In genomic region chr4:117493161-117493568, GRCm38 (mm10) we compare ENCODE assay signal across 8 mouse cellular contexts. TPM values are rescaled to one million over a fixed set of nuclear protein-coding genes. Genes with fewer than 3 reads are reported as not detected.
DNase-seq lines count a peak whose midpoint lies in the region; ATAC-seq and TF ChIP-seq lines count a peak whose summit lies in the region.

No protein-coding gene starts in this region.

- no peaks in the 10 kb centered on the region; the same call in 1 of the 2 replicates for H3K4me1 ChIP-seq in bone marrow, adult 2 months (ENCODE audit: control insufficient read depth, insufficient read depth, low read length)
- peaks cover 22% of the 10 kb centered on the region for H3K4me1 ChIP-seq in forebrain, embryonic 11.5 days (replicated peaks; ENCODE audit: control insufficient read depth, insufficient read depth, low read length)
- peaks cover 32% of the 10 kb centered on the region for H3K4me1 ChIP-seq in intestine, embryonic 15.5 days (replicated peaks)

- TF ChIP-seq POLR2A in bone marrow, adult 2 months (IDR thresholded peaks at IDR 0.05; ENCODE audit: borderline replicate concordance, control insufficient read depth, low read depth, low read length), result no peak

- WGBS in bone marrow, adult 2 months, result under 1% methylated on average over 17 of the region's 17 CpGs
- 2% methylated on average over 17 of the region's 17 CpGs for WGBS in forebrain, embryonic 11.5 days
- 4% methylated on average over 17 of the region's 17 CpGs for WGBS in intestine, embryonic 15.5 days

- no peak overlapping the region for H3K9ac ChIP-seq in forebrain, embryonic 11.5 days (ENCODE audit: low read length)
- H3K9ac ChIP-seq in intestine, embryonic 15.5 days, result no peak overlapping the region

- no peak for TF ChIP-seq CTCF in layer of hippocampus, adult 2 months (conservative IDR thresholded peaks at IDR 0.05)
- TF ChIP-seq CTCF in bone marrow, adult 2 months (IDR thresholded peaks at IDR 0.05; ENCODE audit: control insufficient read depth, insufficient read depth, low read length), result no peak

- no peak for DNase-seq in layer of hippocampus, adult 2 months (ENCODE audit: low spot score in 2 of 2)
- no peak for DNase-seq in layer of hippocampus, adult 9-11 months
- peak; percentile 69 for DNase-seq in forebrain, embryonic 11.5 days (ENCODE audit: low spot score)
- DNase-seq in yolk sac, embryonic 10.5 days (ENCODE audit: low spot score), result peak; percentile 30

- no peak for ATAC-seq in forebrain, embryonic 11.5 days (replicated peaks; ENCODE audit: low FRiP score)
- no peak for ATAC-seq in intestine, embryonic 15.5 days
- 0 out of 2 replicates have a peak, but pooled peaks have one; percentile 26 for ATAC-seq in megakaryocyte-erythroid progenitor cell, adult 5-6 weeks (replicated peaks; ENCODE audit: low FRiP score, low TSS enrichment, poor library complexity, severe bottlenecking)
- ATAC-seq in cerebellum, adult (ENCODE audit: insufficient number of reproducible peaks, low FRiP score, low TSS enrichment), result no peak

- no peaks in the 10 kb centered on the region for H3K36me3 ChIP-seq in forebrain, embryonic 11.5 days (ENCODE audit: control insufficient read depth, insufficient read depth, low read length)
- no peaks in the 10 kb centered on the region for H3K36me3 ChIP-seq in intestine, embryonic 15.5 days

- peak overlapping the region; percentile 24; the same call in 1 of the 2 replicates for H3K4me2 ChIP-seq in forebrain, embryonic 11.5 days (ENCODE audit: low read depth, low read length, severe bottlenecking)
- H3K4me2 ChIP-seq in intestine, embryonic 15.5 days (replicated peaks), result peak overlapping the region; percentile 90; the same call in 1 of the 2 replicates

- H3K27ac ChIP-seq in layer of hippocampus, adult 2 months, result no peak overlapping the region
- H3K27ac ChIP-seq in bone marrow, adult 2 months (ENCODE audit: control insufficient read depth, insufficient read depth, low read depth, low read length, poor library complexity), result peak overlapping the region; percentile 57; the same call in 1 of the 2 replicates
- H3K27ac ChIP-seq in forebrain, embryonic 11.5 days (ENCODE audit: low read depth, low read length), result no peak overlapping the region
- H3K27ac ChIP-seq in intestine, embryonic 15.5 days, result no peak overlapping the region

- peaks cover 71% of the 10 kb centered on the region for H3K27me3 ChIP-seq in forebrain, embryonic 11.5 days (ENCODE audit: control insufficient read depth, insufficient read depth, low read length)
- H3K27me3 ChIP-seq in intestine, embryonic 15.5 days (replicated peaks), result peaks cover 77% of the 10 kb centered on the region

- no peaks in the 10 kb centered on the region for H3K9me3 ChIP-seq in forebrain, embryonic 11.5 days (ENCODE audit: control insufficient read depth, low read length)
- H3K9me3 ChIP-seq in intestine, embryonic 15.5 days, result no peaks in the 10 kb centered on the region

- peak overlapping the region; percentile 32; the same call in 1 of the 2 replicates for H3K4me3 ChIP-seq in layer of hippocampus, adult 2 months
- H3K4me3 ChIP-seq in bone marrow, adult 2 months (replicated peaks; ENCODE audit: control insufficient read depth, low read depth, low read length), result peak overlapping the region; percentile 63
- peak overlapping the region; percentile 12; the same call in 1 of the 2 replicates for H3K4me3 ChIP-seq in forebrain, embryonic 11.5 days (ENCODE audit: low read depth, low read length)
- no peak overlapping the region for H3K4me3 ChIP-seq in intestine, embryonic 15.5 days (replicated peaks)

RNA-seq across cellular contexts. Expression of gene Rnf220, which starts 3.7 kb away (rescaled TPM):
- total RNA-seq in layer of hippocampus, adult 2 months (2021), result 100 to 1,000 TPM; 184 to 189 TPM
- 44.5 and 49.6 TPM in 2 replicates for polyA plus RNA-seq in bone marrow, adult 2 months (2011; ENCODE audit: insufficient read depth, insufficient read length, low replicate concordance, missing spikeins)
- polyA plus RNA-seq in forebrain, embryonic 11.5 days (2014; fragmentation: Nextera tagmentation; extraction: Ambion mirVana), result 92.3 and 95.1 TPM in 2 replicates
- polyA plus RNA-seq in intestine, embryonic 15.5 days (2015; fragmentation: Nextera tagmentation; extraction: Ambion mirVana), result 60.0 and 63.9 TPM in 2 replicates
- total RNA-seq in megakaryocyte-erythroid progenitor cell, adult 5-6 weeks (2014; fragmentation: Nextera tagmentation), result 107 and 145 TPM in 2 replicates
- 73.2 and 84.1 TPM in 2 replicates for total RNA-seq in megakaryocyte-erythroid progenitor cell, adult 5-6 weeks (2017)

RNA-seq across cellular contexts. Expression of gene Eri3, which starts 57.0 kb away (rescaled TPM):
- total RNA-seq in layer of hippocampus, adult 2 months (2021), result 100 to 1,000 TPM; 194 to 211 TPM
- polyA plus RNA-seq in bone marrow, adult 2 months (2011; ENCODE audit: insufficient read depth, insufficient read length, low replicate concordance, missing spikeins), result 22.4 and 27.5 TPM in 2 replicates
- polyA plus RNA-seq in forebrain, embryonic 11.5 days (2014; fragmentation: Nextera tagmentation; extraction: Ambion mirVana), result 146 TPM in 2 replicates
- 95.5 and 102 TPM in 2 replicates for polyA plus RNA-seq in intestine, embryonic 15.5 days (2015; fragmentation: Nextera tagmentation; extraction: Ambion mirVana)
- 63.4 and 65.1 TPM in 2 replicates for total RNA-seq in megakaryocyte-erythroid progenitor cell, adult 5-6 weeks (2014; fragmentation: Nextera tagmentation)
- 13.8 and 63.5 TPM in 2 replicates for total RNA-seq in megakaryocyte-erythroid progenitor cell, adult 5-6 weeks (2017)

Comparison
In these comparisons a context has a peak if more than half of its experiments do, and no peak if none do; other contexts are left out.
1. DNase-seq: peak in forebrain, embryonic 11.5 days (single experiment) and yolk sac, embryonic 10.5 days (single experiment); none in layer of hippocampus, adult 2 months (0 of 2) and layer of hippocampus, adult 9-11 months (single experiment).